Mouse (Mus musculus) heart, adult 2 months (tissue): ENCODE results near the gene Ptpro. TPM values are rescaled to one million over a fixed set of nuclear protein-coding genes. Genes with fewer than 3 reads are reported as not detected.
"Not testable (repeated sequence)": the region's sequence is repeated elsewhere in the genome, so short reads cannot be mapped to it uniquely, and the experiment has no call there.

Source experiments
- DNase-seq, 2 experiments: peaks; one replicate each; pipeline ENCODE4 v3.0.0; 2021
- H3K27ac ChIP-seq: fragments of 200-600 bp; 2 replicates; pipeline ENCODE4 v1.8.1; 2022
- H3K27me3 ChIP-seq: fragments of 200-500 bp; 2 replicates; pipeline ENCODE4 v1.6.1; 2012; ENCODE audit warnings: mild to moderate bottlenecking, low read length, inconsistent platforms, mixed read lengths; ENCODE audit not compliant: control insufficient read depth, insufficient read depth
- H3K36me3 ChIP-seq: fragments of 200-500 bp; 2 replicates; pipeline ENCODE4 v1.6.1; 2012; ENCODE audit warnings: low read length, inconsistent platforms; ENCODE audit not compliant: control insufficient read depth, insufficient read depth
- H3K4me1 ChIP-seq: fragments of 200-500 bp; 2 replicates; pipeline ENCODE4 v1.6.1; 2011; ENCODE audit warnings: low read length; ENCODE audit not compliant: control insufficient read depth, insufficient read depth
- H3K4me3 ChIP-seq: fragments of 200-600 bp; 2 replicates; pipeline ENCODE4 v1.8.1; 2022
- H3K79me2 ChIP-seq: fragments of 200-500 bp; replicated peaks from 2 replicates; pipeline ENCODE4 v1.6.1; 2012; ENCODE audit warnings: mild to moderate bottlenecking, inconsistent platforms, low read length, moderate library complexity, mixed read lengths; ENCODE audit not compliant: control insufficient read depth, insufficient read depth
- H3K9ac ChIP-seq: fragments of 200-500 bp; 2 replicates; pipeline ENCODE4 v1.6.1; 2012; ENCODE audit warnings: low read depth, mild to moderate bottlenecking, control low read depth, inconsistent platforms, low read length, mixed read lengths
- CTCF ChIP-seq: fragments of 200-600 bp; IDR thresholded peaks from 2 replicates; pipeline ENCODE4 v1.8.1; 2022; ENCODE audit warnings: antibody characterized with exemption, mild to moderate bottlenecking, moderate library complexity
- EP300 ChIP-seq: fragments of 200-500 bp; IDR thresholded peaks from 2 replicates; pipeline ENCODE4 v1.6.1; 2011; ENCODE audit warnings: low read depth, low read length, control low read depth; ENCODE audit not compliant: insufficient read depth
- POLR2A ChIP-seq: fragments of 200-500 bp; IDR thresholded peaks from 2 replicates; pipeline ENCODE4 v1.6.1; 2011; ENCODE audit warnings: mild to moderate bottlenecking, low read depth, low read length, control low read depth; ENCODE audit not compliant: insufficient read depth
- WGBS: fragments of 180-500 bp; shearing (Covaris S2); methylation state at CpG from one replicate; pipeline ENCODE4 v1.1.7; 2018; 5-methylcytosine and 5-hydroxymethylcytosine counted together
- intact Hi-C: fragments of 180-260 bp; cut with DNase I; formaldehyde crosslinking; loops from one replicate; pipeline ENCODE4 v1.15.1; 2025
- polyA plus RNA-seq: library from polyadenylated mRNA; depleted of rRNA; stranded (reverse); fragments of >200 nt; gene quantifications from 2 replicates; pipeline ENCODE4 v1.2.3, GENCODE M21; 2012
- total RNA-seq, 2 experiments: library from RNA; stranded (reverse); gene quantifications; 2 replicates each; pipeline ENCODE4 v1.2.3; 2021

The Ptpro gene
- total and polyA plus RNA-seq, 3 experiments, result 2.0 to 5.1 (median 2.0) TPM

GRCm38 (mm10) chr6:137472129-137472528, 220.0 kb downstream of the Ptpro start:
- DNase-seq, result no peak
- no peaks in the 10 kb centered on the region for H3K27me3 ChIP-seq
- H3K79me2 ChIP-seq, result no peaks in the 10 kb centered on the region
- WGBS, result 96% methylated on average over 9 of the region's 9 CpGs
- peaks cover 7% of the 10 kb centered on the region for H3K4me1 ChIP-seq
- no peak overlapping the region for H3K9ac ChIP-seq
- H3K4me3 ChIP-seq, result no peak overlapping the region
- intact Hi-C loops, result no loop called here
- TF ChIP-seq EP300 (no peak), CTCF (no peak), POLR2A (no peak)
- H3K27ac ChIP-seq, result no peak overlapping the region
- peaks cover 3% of the 10 kb centered on the region for H3K36me3 ChIP-seq

GRCm38 (mm10) chr6:137473433-137473832, 221.3 kb downstream of the Ptpro start:
- H3K27me3 ChIP-seq, result no peaks in the 10 kb centered on the region
- TF ChIP-seq EP300 (no peak), POLR2A (no peak), CTCF (no peak)
- 79% methylated on average over 1 of the region's 1 CpGs for WGBS
- no peaks in the 10 kb centered on the region for H3K79me2 ChIP-seq
- no peak overlapping the region for H3K4me3 ChIP-seq
- H3K9ac ChIP-seq, result no peak overlapping the region
- DNase-seq, result no peak
- H3K27ac ChIP-seq, result peak overlapping the region; percentile 4; the same call in 1 of the 2 replicates
- intact Hi-C loops, result no loop called here
- H3K36me3 ChIP-seq, result peaks cover 3% of the 10 kb centered on the region
- peaks cover 7% of the 10 kb centered on the region for H3K4me1 ChIP-seq

GRCm38 (mm10) chr6:137475695-137476094, 223.6 kb downstream of the Ptpro start:
- intact Hi-C loops, H3K4me1 ChIP-seq, DNase-seq, H3K36me3 ChIP-seq, H3K9ac ChIP-seq, H3K27ac ChIP-seq, H3K4me3 ChIP-seq, H3K27me3 ChIP-seq, H3K79me2 ChIP-seq: not testable (repeated sequence)
- WGBS, result 96% methylated on average over 5 of the region's 5 CpGs

- DNase-seq, result no peak
- Histone ChIP-seq H3K36me3 (no peaks in the 10 kb centered on the region), H3K4me3 (no peak overlapping the region), H3K9ac (no peak overlapping the region), H3K27me3 (no peaks in the 10 kb centered on the region), H3K27ac (no peak overlapping the region), H3K79me2 (no peaks in the 10 kb centered on the region), H3K4me1 (peaks cover 3% of the 10 kb centered on the region; the same call in 1 of the 2 replicates)
- WGBS, result 72% methylated on average over 7 of the region's 7 CpGs
- TF ChIP-seq EP300 (no peak), CTCF (no peak), POLR2A (no peak)
- intact Hi-C loops, result no loop called here
These were observed 230.8 kb downstream of the Ptpro start for GRCm38 (mm10) chr6:137482891-137483290.

- Histone ChIP-seq H3K27ac (no peak overlapping the region; the same call in 1 of the 2 replicates), H3K27me3 (no peaks in the 10 kb centered on the region), H3K4me1 (peaks cover 4% of the 10 kb centered on the region), H3K36me3 (no peaks in the 10 kb centered on the region), H3K9ac (no peak overlapping the region), H3K79me2 (no peaks in the 10 kb centered on the region), H3K4me3 (no peak overlapping the region)
- intact Hi-C loops, result no loop called here
- TF ChIP-seq EP300, result peak; percentile 76; the same call in 1 of the 2 replicates
- TF ChIP-seq POLR2A, result 0 out of 2 replicates have a peak, but pooled peaks have one; percentile 11
- TF ChIP-seq CTCF, result no peak
- DNase-seq, result peak; percentile 57 to 71
- WGBS, result 67% methylated on average over 6 of the region's 6 CpGs
These were observed 235.3 kb downstream of the Ptpro start for GRCm38 (mm10) chr6:137487443-137487842.

GRCm38 (mm10) chr6:137490115-137490514, 238.0 kb downstream of the Ptpro start:
- TF ChIP-seq CTCF (no peak), EP300 (no peak), POLR2A (no peak)
- DNase-seq, result peak in 1 of 2 experiments; percentile 10
- Histone ChIP-seq H3K79me2 (no peaks in the 10 kb centered on the region), H3K9ac (no peak overlapping the region), H3K27me3 (no peaks in the 10 kb centered on the region), H3K27ac (no peak overlapping the region), H3K4me3 (no peak overlapping the region), H3K36me3 (no peaks in the 10 kb centered on the region), H3K4me1 (peaks cover 9% of the 10 kb centered on the region)
- 90% methylated on average over 14 of the region's 14 CpGs for WGBS
- intact Hi-C loops, result no loop called here

GRCm38 (mm10) chr6:137491659-137492058, 239.5 kb downstream of the Ptpro start:
- H3K27ac ChIP-seq, result no peak overlapping the region
- H3K4me3 ChIP-seq, result no peak overlapping the region
- 39% methylated on average over 2 of the region's 2 CpGs for WGBS
- no peak for DNase-seq
- TF ChIP-seq EP300, result no peak
- no peak for TF ChIP-seq CTCF
- no peak for TF ChIP-seq POLR2A
- H3K36me3 ChIP-seq, result no peaks in the 10 kb centered on the region
- no peaks in the 10 kb centered on the region for H3K27me3 ChIP-seq
- H3K4me1 ChIP-seq, result peaks cover 8% of the 10 kb centered on the region
- intact Hi-C loops, result no loop called here
- H3K9ac ChIP-seq, result no peak overlapping the region
- no peaks in the 10 kb centered on the region for H3K79me2 ChIP-seq
